ENCODE assay signal across 11 mouse cellular contexts in the genomic region with DNA sequence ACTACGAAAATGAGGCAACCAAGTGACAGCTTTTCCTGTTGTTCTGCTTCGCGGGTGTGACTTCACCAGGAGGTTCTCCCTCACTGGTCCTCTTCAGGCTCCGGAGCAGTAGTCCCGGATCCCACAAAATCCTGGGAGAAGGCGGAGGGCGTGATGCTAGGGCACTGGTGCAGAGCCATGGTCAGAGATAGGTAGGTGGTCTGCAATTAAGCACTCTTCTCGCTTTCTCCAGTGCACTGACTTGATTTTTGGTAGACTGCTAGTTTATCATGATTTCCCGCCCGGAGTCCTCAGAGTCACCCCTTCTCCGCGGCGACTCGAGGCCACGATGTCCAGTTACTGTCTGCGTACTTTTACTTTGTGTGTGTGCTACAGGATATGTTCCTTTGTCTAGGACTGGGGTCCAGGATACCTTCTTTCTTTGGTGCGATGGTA. TPM values are rescaled to one million over a fixed set of nuclear protein-coding genes. Genes with fewer than 3 reads are reported as not detected.
DNase-seq lines count a peak whose midpoint lies in the region; ATAC-seq and TF ChIP-seq lines count a peak whose summit lies in the region.
"Had no signal": no experiment of that assay in that cellular context is flagged by ENCODE, and none has a peak within 500 bp of the region (broad histone marks: within the 10 kb centered on the region; RNA-seq: fewer than 3 reads in every experiment).

No protein-coding gene starts in this region.

- H3K9me3 ChIP-seq in hindbrain, embryonic 10.5 days, result peaks cover 4% of the 10 kb centered on the region; the same call in 1 of the 2 replicates
- peaks cover 2% of the 10 kb centered on the region for H3K9me3 ChIP-seq in hindbrain, embryonic 16.5 days (ENCODE audit: control insufficient read depth, low read length)
- H3K9me3 ChIP-seq in heart, embryonic 15.5 days (replicated peaks), result no peaks in the 10 kb centered on the region
- H3K9me3 ChIP-seq: G1E had no signal

- H3K27me3 ChIP-seq in hindbrain, embryonic 10.5 days (ENCODE audit: insufficient read depth, poor library complexity, severe bottlenecking), result peaks cover 90% of the 10 kb centered on the region
- peaks cover 72% of the 10 kb centered on the region for H3K27me3 ChIP-seq in hindbrain, embryonic 16.5 days (replicated peaks; ENCODE audit: control insufficient read depth, insufficient read depth, low read length)
- peaks cover 66% of the 10 kb centered on the region for H3K27me3 ChIP-seq in heart, embryonic 15.5 days

- no peak overlapping the region for H3K4me2 ChIP-seq in hindbrain, embryonic 16.5 days (ENCODE audit: low read length)
- H3K4me2 ChIP-seq in heart, embryonic 15.5 days, result peak overlapping the region; percentile 55

- TF ChIP-seq POLR2A in bone marrow macrophage, adult 2 months (IDR thresholded peaks at IDR 0.05; ENCODE audit: borderline replicate concordance, low read depth, low read length), result no peak

- no peaks in the 10 kb centered on the region for H3K36me3 ChIP-seq in hindbrain, embryonic 10.5 days
- H3K36me3 ChIP-seq in hindbrain, embryonic 16.5 days (ENCODE audit: control insufficient read depth, insufficient read depth, low read length), result no peaks in the 10 kb centered on the region
- H3K36me3 ChIP-seq in heart, embryonic 15.5 days, result no peaks in the 10 kb centered on the region
- H3K36me3 ChIP-seq: G1E had no signal

- DNase-seq in hindbrain, embryonic 10.5 days (ENCODE audit: low spot score), result peak; percentile 49
- DNase-seq in thymus, postnatal 36 days, result no peak
- DNase-seq in cerebellum, postnatal 4 days (ENCODE audit: low spot score in 2 of 2), result no peak
- no peak for DNase-seq in layer of hippocampus, adult 11-12 months (ENCODE audit: low spot score)
- DNase-seq: cerebellum, adult 2 months; kidney, postnatal 14 days had no signal

- ATAC-seq in hindbrain, embryonic 16.5 days, result no peak
- no peak for ATAC-seq in heart, embryonic 15.5 days (replicated peaks; ENCODE audit: insufficient number of reproducible peaks, insufficient read depth, low FRiP score, low read depth)
- 0 out of 2 replicates have a peak, but pooled peaks have one; percentile 5 for ATAC-seq in megakaryocyte, adult 5-6 weeks (ENCODE audit: poor library complexity, severe bottlenecking)

- H3K27ac ChIP-seq in hindbrain, embryonic 10.5 days, result no peak overlapping the region
- no peak overlapping the region for H3K27ac ChIP-seq in hindbrain, embryonic 16.5 days (ENCODE audit: low read depth, low read length)
- H3K27ac ChIP-seq in bone marrow macrophage, adult 2 months (ENCODE audit: insufficient read depth, low read depth, low read length), result no peak overlapping the region
- H3K27ac ChIP-seq in heart, embryonic 15.5 days, result no peak overlapping the region

- H3K4me1 ChIP-seq in hindbrain, embryonic 10.5 days (replicated peaks), result peaks cover 5% of the 10 kb centered on the region; the same call in 1 of the 2 replicates
- H3K4me1 ChIP-seq in hindbrain, embryonic 16.5 days (ENCODE audit: control insufficient read depth, insufficient read depth, low read depth, low read length), result no peaks in the 10 kb centered on the region
- H3K4me1 ChIP-seq in bone marrow macrophage, adult 2 months (ENCODE audit: control insufficient read depth, insufficient read depth, low read length), result peaks cover 10% of the 10 kb centered on the region
- peaks cover 10% of the 10 kb centered on the region for H3K4me1 ChIP-seq in heart, embryonic 15.5 days (replicated peaks)

- WGBS in hindbrain, embryonic 10.5 days, result 15% methylated on average over 17 of the region's 17 CpGs
- 18% methylated on average over 17 of the region's 17 CpGs for WGBS in hindbrain, embryonic 16.5 days
- 10% methylated on average over 17 of the region's 17 CpGs for WGBS in heart, embryonic 15.5 days

- H3K4me3 ChIP-seq in hindbrain, embryonic 10.5 days, result peak overlapping the region; percentile 37
- H3K4me3 ChIP-seq in hindbrain, embryonic 16.5 days (ENCODE audit: low read length), result no peak overlapping the region
- H3K4me3 ChIP-seq in bone marrow macrophage, adult 2 months (ENCODE audit: insufficient read depth, low read length), result peak overlapping the region; percentile 51
- peak overlapping the region; percentile 28 for H3K4me3 ChIP-seq in heart, embryonic 15.5 days

- H3K9ac ChIP-seq in hindbrain, embryonic 16.5 days (ENCODE audit: low read depth, low read length), result no peak overlapping the region
- H3K9ac ChIP-seq in heart, embryonic 15.5 days, result no peak overlapping the region

- no peak for TF ChIP-seq CTCF in bone marrow macrophage, adult 2 months (IDR thresholded peaks at IDR 0.05; ENCODE audit: low read depth, low read length)

RNA-seq across cellular contexts. Expression of a gene that starts 4.9 kb away (rescaled TPM):
- polyA plus RNA-seq in hindbrain, embryonic 10.5 days (2016; fragmentation: Nextera tagmentation; extraction: Ambion mirVana), result 0.18 TPM in 1 of 2 replicates, not detected in the other
- not detected in 2 replicates for polyA plus RNA-seq in hindbrain, embryonic 16.5 days (2015; fragmentation: Nextera tagmentation; extraction: Ambion mirVana)
- polyA plus RNA-seq in bone marrow macrophage, adult 2 months (2012; ENCODE audit: insufficient read depth, insufficient read length, missing spikeins), result 3.0 and 3.4 TPM in 2 replicates
- polyA plus RNA-seq in heart, embryonic 15.5 days (2015; fragmentation: Nextera tagmentation; extraction: Ambion mirVana), result 9.5 and 113 TPM in 2 replicates
- 3.7 and 4.3 TPM in 2 replicates for total RNA-seq in megakaryocyte, adult 5-6 weeks (2015)
- total RNA-seq in megakaryocyte, adult 5-6 weeks (2017), result 2.8 and 5.2 TPM in 2 replicates

RNA-seq across cellular contexts. Expression of a gene that starts 20.9 kb away (rescaled TPM):
- polyA plus RNA-seq in hindbrain, embryonic 10.5 days (2016; fragmentation: Nextera tagmentation; extraction: Ambion mirVana), result 5.5 and 11.0 TPM in 2 replicates
- not detected in 2 replicates for polyA plus RNA-seq in hindbrain, embryonic 16.5 days (2015; fragmentation: Nextera tagmentation; extraction: Ambion mirVana)
- not detected in 2 replicates for polyA plus RNA-seq in bone marrow macrophage, adult 2 months (2012; ENCODE audit: insufficient read depth, insufficient read length, missing spikeins)
- polyA plus RNA-seq in heart, embryonic 15.5 days (2015; fragmentation: Nextera tagmentation; extraction: Ambion mirVana), result 3.5 TPM in 1 of 2 replicates, not detected in the other
- 0.91 and 1.1 TPM in 2 replicates for total RNA-seq in megakaryocyte, adult 5-6 weeks (2015)
- total RNA-seq in megakaryocyte, adult 5-6 weeks (2017), result 48.2 and 145 TPM in 2 replicates
- polyA plus RNA-seq: cerebellum, adult 2 months had no signal

RNA-seq across cellular contexts. Expression of a gene that starts 21.2 kb away (rescaled TPM):
- polyA plus RNA-seq in hindbrain, embryonic 10.5 days (2016; fragmentation: Nextera tagmentation; extraction: Ambion mirVana), result 6.6 and 6.9 TPM in 2 replicates
- 0.70 and 0.87 TPM in 2 replicates for polyA plus RNA-seq in hindbrain, embryonic 16.5 days (2015; fragmentation: Nextera tagmentation; extraction: Ambion mirVana)
- 2.9 and 5.5 TPM in 2 replicates for polyA plus RNA-seq in bone marrow macrophage, adult 2 months (2012; ENCODE audit: insufficient read depth, insufficient read length, missing spikeins)
- 1.6 and 1.7 TPM in 2 replicates for polyA plus RNA-seq in heart, embryonic 15.5 days (2015; fragmentation: Nextera tagmentation; extraction: Ambion mirVana)
- total RNA-seq in megakaryocyte, adult 5-6 weeks (2015), result 78.9 and 108 TPM in 2 replicates
- total RNA-seq in megakaryocyte, adult 5-6 weeks (2017), result 1,539 and 1,747 TPM in 2 replicates

RNA-seq across cellular contexts. Expression of a gene that starts 26.7 kb away (rescaled TPM):
- polyA plus RNA-seq in hindbrain, embryonic 10.5 days (2016; fragmentation: Nextera tagmentation; extraction: Ambion mirVana), result 33.6 and 41.8 TPM in 2 replicates
- 6.5 and 6.7 TPM in 2 replicates for polyA plus RNA-seq in hindbrain, embryonic 16.5 days (2015; fragmentation: Nextera tagmentation; extraction: Ambion mirVana)
- polyA plus RNA-seq in bone marrow macrophage, adult 2 months (2012; ENCODE audit: insufficient read depth, insufficient read length, missing spikeins), result 7.5 and 8.2 TPM in 2 replicates
- 8.6 and 12.1 TPM in 2 replicates for polyA plus RNA-seq in heart, embryonic 15.5 days (2015; fragmentation: Nextera tagmentation; extraction: Ambion mirVana)
- 34.9 and 43.5 TPM in 2 replicates for total RNA-seq in megakaryocyte, adult 5-6 weeks (2015)
- 115 and 127 TPM in 2 replicates for total RNA-seq in megakaryocyte, adult 5-6 weeks (2017)

RNA-seq across cellular contexts. Expression of a gene that starts 28.3 kb away (rescaled TPM):
- 63.1 and 65.4 TPM in 2 replicates for polyA plus RNA-seq in hindbrain, embryonic 10.5 days (2016; fragmentation: Nextera tagmentation; extraction: Ambion mirVana)
- 3.0 and 5.8 TPM in 2 replicates for polyA plus RNA-seq in hindbrain, embryonic 16.5 days (2015; fragmentation: Nextera tagmentation; extraction: Ambion mirVana)
- 5.0 and 7.4 TPM in 2 replicates for polyA plus RNA-seq in bone marrow macrophage, adult 2 months (2012; ENCODE audit: insufficient read depth, insufficient read length, missing spikeins)
- 11.2 and 12.4 TPM in 2 replicates for polyA plus RNA-seq in heart, embryonic 15.5 days (2015; fragmentation: Nextera tagmentation; extraction: Ambion mirVana)
- total RNA-seq in megakaryocyte, adult 5-6 weeks (2015), result 43.5 and 58.5 TPM in 2 replicates
- 942 and 986 TPM in 2 replicates for total RNA-seq in megakaryocyte, adult 5-6 weeks (2017)
